Mouse (Mus musculus) ES-Bruce4 (cell line): ENCODE results near the gene Cubn. TPM values are rescaled to one million over a fixed set of nuclear protein-coding genes. Genes with fewer than 3 reads are reported as not detected.

ENCODE experiments used
- H3K27ac ChIP-seq: 2 replicates; pipeline ENCODE4 v1.5.1; 2012; ENCODE audit warnings: low read length, inconsistent platforms; ENCODE audit not compliant: insufficient read depth
- H3K27me3 ChIP-seq: 2 replicates; pipeline ENCODE4 v1.6.1; 2012; ENCODE audit warnings: mild to moderate bottlenecking, low read length, inconsistent platforms; ENCODE audit not compliant: control insufficient read depth, poor library complexity, insufficient read depth, severe bottlenecking
- H3K36me3 ChIP-seq: 2 replicates; pipeline ENCODE4 v1.6.1; 2012; ENCODE audit warnings: inconsistent platforms, mild to moderate bottlenecking, low read length, moderate library complexity; ENCODE audit not compliant: control insufficient read depth, poor library complexity, insufficient read depth, severe bottlenecking
- H3K4me1 ChIP-seq: one replicate; pipeline ENCODE4 v1.8.1; 2011; ENCODE audit warnings: low read length; ENCODE audit not compliant: control insufficient read depth, insufficient read depth
- H3K4me3 ChIP-seq: 2 replicates; pipeline ENCODE4 v1.5.1; 2011; ENCODE audit warnings: low read depth, mild to moderate bottlenecking, low read length
- H3K9ac ChIP-seq: 2 replicates; pipeline ENCODE4 v1.6.1; 2012; ENCODE audit warnings: low read depth, mild to moderate bottlenecking, inconsistent platforms; ENCODE audit not compliant: poor library complexity, severe bottlenecking
- H3K9me3 ChIP-seq: replicated peaks from 2 replicates; pipeline ENCODE4 v1.6.1; 2012; ENCODE audit warnings: mild to moderate bottlenecking, low read length, inconsistent platforms; ENCODE audit not compliant: control insufficient read depth, poor library complexity, insufficient read depth, severe bottlenecking
- CTCF ChIP-seq: IDR thresholded peaks from one replicate; pipeline ENCODE4 v1.8.1; 2011; ENCODE audit warnings: low read depth, low read length
- EP300 ChIP-seq: IDR thresholded peaks from 2 replicates; pipeline ENCODE4 v1.6.1; 2011; ENCODE audit warnings: low read depth, low read length; ENCODE audit not compliant: insufficient read depth
- POLR2A ChIP-seq: IDR thresholded peaks from one replicate; pipeline ENCODE4 v1.8.1; 2011; ENCODE audit warnings: low read length; ENCODE audit not compliant: insufficient read depth
- polyA plus RNA-seq: library from polyadenylated mRNA; stranded (reverse); fragments of >200 nt; gene quantifications from 2 replicates; pipeline ENCODE4 v1.2.4, GENCODE M21; 2011; ENCODE audit warnings: low read depth; ENCODE audit not compliant: missing spikeins, insufficient read depth, insufficient read length

The Cubn gene
- polyA plus RNA-seq, 1 experiment, result 0.21 TPM

- Histone ChIP-seq H3K27me3 (no peaks in the 10 kb centered on the region), H3K36me3 (no peaks in the 10 kb centered on the region), H3K9me3 (no peaks in the 10 kb centered on the region), H3K27ac (no peak overlapping the region), H3K4me3 (no peak overlapping the region), H3K9ac (no peak overlapping the region), H3K4me1 (no peaks in the 10 kb centered on the region)
- TF ChIP-seq CTCF (no peak), EP300 (no peak), POLR2A (no peak)
These were observed 92.7 kb downstream of the Cubn start for GRCm38 (mm10) chr2:13398955-13399354.

- Histone ChIP-seq H3K9ac (no peak overlapping the region), H3K27ac (no peak overlapping the region), H3K4me3 (no peak overlapping the region), H3K4me1 (no peaks in the 10 kb centered on the region), H3K36me3 (no peaks in the 10 kb centered on the region), H3K9me3 (no peaks in the 10 kb centered on the region), H3K27me3 (no peaks in the 10 kb centered on the region)
- TF ChIP-seq CTCF (no peak), EP300 (no peak), POLR2A (no peak)
These were observed 93.1 kb downstream of the Cubn start for GRCm38 (mm10) chr2:13398551-13398950.

- no peak overlapping the region for H3K9ac ChIP-seq
- H3K4me3 ChIP-seq, result no peak overlapping the region
- no peaks in the 10 kb centered on the region for H3K9me3 ChIP-seq
- no peaks in the 10 kb centered on the region for H3K27me3 ChIP-seq
- H3K27ac ChIP-seq, result no peak overlapping the region
- H3K4me1 ChIP-seq, result no peaks in the 10 kb centered on the region
- TF ChIP-seq CTCF, result no peak
- TF ChIP-seq EP300, result no peak
- no peak for TF ChIP-seq POLR2A
- H3K36me3 ChIP-seq, result no peaks in the 10 kb centered on the region
These were observed 95.5 kb downstream of the Cubn start for GRCm38 (mm10) chr2:13396124-13396540.

GRCm38 (mm10) chr2:13391018-13391417 lies 100.6 kb downstream of the Cubn start:
- no peak overlapping the region for H3K27ac ChIP-seq
- no peak overlapping the region for H3K9ac ChIP-seq
- no peak for TF ChIP-seq CTCF
- TF ChIP-seq EP300, result no peak
- TF ChIP-seq POLR2A, result no peak
- H3K9me3 ChIP-seq, result no peaks in the 10 kb centered on the region
- no peaks in the 10 kb centered on the region for H3K27me3 ChIP-seq
- no peak overlapping the region for H3K4me3 ChIP-seq
- H3K4me1 ChIP-seq, result no peaks in the 10 kb centered on the region
- H3K36me3 ChIP-seq, result no peaks in the 10 kb centered on the region

GRCm38 (mm10) chr2:13386631-13387030 lies 105.0 kb downstream of the Cubn start:
- H3K9ac ChIP-seq, result no peak overlapping the region
- H3K27me3 ChIP-seq, result no peaks in the 10 kb centered on the region
- no peaks in the 10 kb centered on the region for H3K9me3 ChIP-seq
- H3K4me1 ChIP-seq, result no peaks in the 10 kb centered on the region
- no peak overlapping the region for H3K4me3 ChIP-seq
- no peaks in the 10 kb centered on the region for H3K36me3 ChIP-seq
- H3K27ac ChIP-seq, result no peak overlapping the region
- TF ChIP-seq EP300 (no peak), POLR2A (no peak), CTCF (no peak)

GRCm38 (mm10) chr2:13385542-13386345 lies 105.9 kb downstream of the Cubn start:
- H3K27ac ChIP-seq, result no peak overlapping the region
- no peak overlapping the region for H3K9ac ChIP-seq

More at GRCm38 (mm10) chr2:13385542-13386345, 105.9 kb downstream of the Cubn start:
- Histone ChIP-seq H3K27me3 (no peaks in the 10 kb centered on the region), H3K4me1 (no peaks in the 10 kb centered on the region), H3K4me3 (no peak overlapping the region), H3K9me3 (no peaks in the 10 kb centered on the region), H3K36me3 (no peaks in the 10 kb centered on the region)
- TF ChIP-seq POLR2A (no peak), EP300 (no peak), CTCF (no peak)
